Mouse (Mus musculus): ENCODE results near the gene Nyx. TPM values are rescaled to one million over a fixed set of nuclear protein-coding genes. Genes with fewer than 3 reads are reported as not detected.

The Nyx gene
- total RNA-seq, 2 experiments from 2014 or later: not detected

GRCm38 (mm10) chrX:13490941-13491340 lies 25.0 kb downstream of the Nyx start:
- ATAC-seq (replicated peaks; ENCODE audit: poor library complexity): no peak

GRCm38 (mm10) chrX:13492922-13493321 lies 27.0 kb downstream of the Nyx start:
- peak; percentile 33 for ATAC-seq (replicated peaks; ENCODE audit: poor library complexity)

GRCm38 (mm10) chrX:13494892-13495703 lies 29.2 kb downstream of the Nyx start:
- ATAC-seq (replicated peaks; ENCODE audit: poor library complexity): peak; percentile 50; the same call in 1 of the 2 replicates

- peak; percentile 36 for ATAC-seq (replicated peaks; ENCODE audit: poor library complexity)
Measured at GRCm38 (mm10) chrX:13500284-13500683, 34.4 kb downstream of the Nyx start.

- ATAC-seq (replicated peaks; ENCODE audit: poor library complexity): no peak
Measured at GRCm38 (mm10) chrX:13502862-13503375, 37.0 kb downstream of the Nyx start.

- peak; percentile 53 for ATAC-seq (replicated peaks; ENCODE audit: poor library complexity)
Measured at GRCm38 (mm10) chrX:13504389-13504788, 38.5 kb downstream of the Nyx start.

GRCm38 (mm10) chrX:13506376-13506775 lies 40.5 kb downstream of the Nyx start:
- peak; percentile 59 for ATAC-seq (replicated peaks; ENCODE audit: poor library complexity)

GRCm38 (mm10) chrX:13513127-13513526 lies 47.2 kb downstream of the Nyx start:
- peak; percentile 79 for ATAC-seq (replicated peaks; ENCODE audit: poor library complexity)

GRCm38 (mm10) chrX:13513864-13514263 lies 48.0 kb downstream of the Nyx start:
- no peak for ATAC-seq (replicated peaks; ENCODE audit: poor library complexity)

GRCm38 (mm10) chrX:13516451-13516850 lies 50.5 kb downstream of the Nyx start:
- no peak for ATAC-seq (replicated peaks; ENCODE audit: poor library complexity)

- ATAC-seq (replicated peaks; ENCODE audit: poor library complexity): peak; percentile 63
Measured at GRCm38 (mm10) chrX:13518019-13518418, 52.1 kb downstream of the Nyx start.

GRCm38 (mm10) chrX:13518781-13519407 lies 53.0 kb downstream of the Nyx start:
- ATAC-seq (replicated peaks; ENCODE audit: poor library complexity): no peak

- ATAC-seq (replicated peaks; ENCODE audit: poor library complexity): peak; percentile 42; the same call in 1 of the 2 replicates
Measured at GRCm38 (mm10) chrX:13519408-13519783, 53.5 kb downstream of the Nyx start.

- ATAC-seq (replicated peaks; ENCODE audit: poor library complexity): no peak
Measured at GRCm38 (mm10) chrX:13520566-13520965, 54.7 kb downstream of the Nyx start.

GRCm38 (mm10) chrX:13521288-13521687 lies 55.4 kb downstream of the Nyx start:
- no peak for ATAC-seq (replicated peaks; ENCODE audit: poor library complexity)

Other genes starting within 250 kb of the Nyx start
- 245 TPM in 2 replicates for gene Ddx3x, start 185.1 kb upstream of the Nyx start, total RNA-seq (2015)
- gene Ddx3x, start 185.1 kb upstream of the Nyx start, total RNA-seq (2017): 383 and 513 TPM in 2 replicates
- gene Gpr34, start 166.0 kb downstream of the Nyx start, total RNA-seq (2015): 0.12 and 0.68 TPM in 2 replicates
- gene Gpr34, start 166.0 kb downstream of the Nyx start, total RNA-seq (2017): 0.17 and 0.41 TPM in 2 replicates
- not detected in 2 replicates for gene Gpr82, start 195.3 kb downstream of the Nyx start, total RNA-seq (2015)
- not detected in 2 replicates for gene Gpr82, start 195.3 kb downstream of the Nyx start, total RNA-seq (2017)